Mouse (Mus musculus): ENCODE measurements at regions not wholly inside any gene's neighbourhood (a gene's known extent, or its start where the extent isn't known, plus 50 kb on each side); places are given as distances from the start of the nearest gene placed in this dataset.

DNA sequence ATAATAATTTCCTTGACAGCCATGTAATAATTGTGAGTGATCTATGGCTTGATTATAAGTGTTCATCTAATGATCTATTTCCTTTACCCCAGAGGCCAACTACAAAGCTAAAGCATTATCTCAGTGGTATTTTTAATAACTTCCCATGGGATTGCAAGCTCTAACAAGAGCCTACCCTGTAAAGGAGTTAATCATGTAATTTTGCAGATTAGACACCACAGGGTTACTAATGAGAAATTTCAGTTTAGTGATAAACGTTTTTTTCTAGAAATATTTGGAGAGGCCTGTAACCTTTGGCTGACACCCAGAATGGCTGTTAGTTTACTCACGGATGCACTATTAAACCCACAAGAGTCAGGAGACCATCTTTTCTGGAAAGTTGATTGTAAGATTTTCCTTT is 190.2 kb upstream of the Tcf21 start:
- TF ChIP-seq CTCF (IDR thresholded peaks at IDR 0.05; ENCODE audit: control insufficient read depth, insufficient read depth, insufficient replicate concordance, low read depth, low read length) = no peak
- no peak for TF ChIP-seq POLR2A (IDR thresholded peaks at IDR 0.05; ENCODE audit: control insufficient read depth, low read depth, low read length)
